Mouse (Mus musculus): ENCODE data around the gene Gm26602.

DNA sequence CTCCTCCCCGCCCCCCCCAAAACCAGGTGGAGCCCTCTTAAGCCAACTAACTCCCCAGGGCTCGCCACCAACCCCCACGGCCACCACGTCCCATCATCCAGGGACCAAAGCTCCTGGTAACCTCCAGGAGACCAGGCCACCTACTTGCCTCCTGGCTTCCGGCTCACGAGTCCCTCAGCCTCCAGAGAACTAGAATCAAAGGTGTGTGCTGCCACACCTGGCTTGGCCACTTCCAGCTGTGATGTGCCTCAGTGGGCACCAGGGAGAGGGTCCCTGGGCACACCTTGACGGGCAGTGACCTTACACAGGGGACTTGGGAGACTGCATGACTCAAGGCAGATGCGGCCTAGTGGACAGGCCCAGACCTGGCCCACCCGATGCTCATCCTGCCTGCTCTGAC lies 45.0 kb downstream of the Gm26602 start:
- TF ChIP-seq POLR2A (IDR thresholded peaks at IDR 0.05; ENCODE audit: borderline replicate concordance, extremely low read depth, insufficient read depth, insufficient read length, poor library complexity, severe bottlenecking) (no peak), CTCF (IDR thresholded peaks at IDR 0.05; ENCODE audit: borderline replicate concordance, extremely low read depth, insufficient read depth, insufficient read length) (no peak)

Data from brain, embryonic 14.5 days (tissue).